Mouse (Mus musculus) myocyte (in vitro differentiated cells): Measurements from ENCODE around the gene Haghl.

Experiments used
- CEBPB ChIP-seq: IDR thresholded peaks from 2 replicates; pipeline ENCODE4 v1.6.1; 2011; ENCODE audit warnings: mild to moderate bottlenecking, moderate library complexity; ENCODE audit not compliant: poor library complexity, insufficient read depth, severe bottlenecking
- E2F4 ChIP-seq: IDR thresholded peaks from one replicate; pipeline ENCODE4 v1.6.1; 2011; ENCODE audit warnings: mild to moderate bottlenecking, control low read depth, moderate library complexity; ENCODE audit not compliant: insufficient read depth
- MAX ChIP-seq: IDR thresholded peaks from one replicate; pipeline ENCODE4 v1.6.1; 2011; ENCODE audit warnings: low read depth, mild to moderate bottlenecking, control low read depth
- MYOD1 ChIP-seq, 3 experiments: IDR thresholded peaks; one replicate each; pipeline ENCODE4 v1.6.1; 2011; ENCODE audit warnings: control low read depth in 2 of 3, low read depth in 2 of 3, mild to moderate bottlenecking in 2 of 3, moderate library complexity in 1 of 3; ENCODE audit not compliant: insufficient read length in 2 of 3, control insufficient read depth in 1 of 3
- MYOG ChIP-seq, 3 experiments: IDR thresholded peaks; one replicate each; pipeline ENCODE4 v1.6.1; 2011; ENCODE audit warnings: control low read depth in 2 of 3, low read depth in 2 of 3, mild to moderate bottlenecking in 2 of 3; ENCODE audit not compliant: insufficient read length in 2 of 3, control insufficient read depth in 1 of 3, insufficient read depth in 1 of 3
- POLR2A ChIP-seq: IDR thresholded peaks from one replicate; pipeline ENCODE4 v1.6.1; 2011; ENCODE audit warnings: low read depth, mild to moderate bottlenecking, control low read depth, moderate library complexity; ENCODE audit not compliant: insufficient read length
- POLR2AphosphoS2 ChIP-seq: IDR thresholded peaks from one replicate; pipeline ENCODE4 v1.6.1; 2011; ENCODE audit warnings: low read depth, control low read depth; ENCODE audit not compliant: insufficient read length
- REST ChIP-seq: IDR thresholded peaks from one replicate; pipeline ENCODE4 v1.6.1; 2011; ENCODE audit warnings: mild to moderate bottlenecking, control low read depth, moderate library complexity; ENCODE audit not compliant: insufficient read depth, insufficient read length
- SRF ChIP-seq: IDR thresholded peaks from one replicate; pipeline ENCODE4 v1.6.1; 2011; ENCODE audit warnings: low read depth; ENCODE audit not compliant: control insufficient read depth, insufficient read length
- TCF12 ChIP-seq: IDR thresholded peaks from one replicate; pipeline ENCODE4 v1.6.1; 2011; ENCODE audit warnings: mild to moderate bottlenecking, control low read depth; ENCODE audit not compliant: poor library complexity, insufficient read depth, severe bottlenecking
- USF1 ChIP-seq: IDR thresholded peaks from one replicate; pipeline ENCODE4 v1.6.1; 2011; ENCODE audit warnings: low read depth, mild to moderate bottlenecking, control low read depth, moderate library complexity

DNA sequence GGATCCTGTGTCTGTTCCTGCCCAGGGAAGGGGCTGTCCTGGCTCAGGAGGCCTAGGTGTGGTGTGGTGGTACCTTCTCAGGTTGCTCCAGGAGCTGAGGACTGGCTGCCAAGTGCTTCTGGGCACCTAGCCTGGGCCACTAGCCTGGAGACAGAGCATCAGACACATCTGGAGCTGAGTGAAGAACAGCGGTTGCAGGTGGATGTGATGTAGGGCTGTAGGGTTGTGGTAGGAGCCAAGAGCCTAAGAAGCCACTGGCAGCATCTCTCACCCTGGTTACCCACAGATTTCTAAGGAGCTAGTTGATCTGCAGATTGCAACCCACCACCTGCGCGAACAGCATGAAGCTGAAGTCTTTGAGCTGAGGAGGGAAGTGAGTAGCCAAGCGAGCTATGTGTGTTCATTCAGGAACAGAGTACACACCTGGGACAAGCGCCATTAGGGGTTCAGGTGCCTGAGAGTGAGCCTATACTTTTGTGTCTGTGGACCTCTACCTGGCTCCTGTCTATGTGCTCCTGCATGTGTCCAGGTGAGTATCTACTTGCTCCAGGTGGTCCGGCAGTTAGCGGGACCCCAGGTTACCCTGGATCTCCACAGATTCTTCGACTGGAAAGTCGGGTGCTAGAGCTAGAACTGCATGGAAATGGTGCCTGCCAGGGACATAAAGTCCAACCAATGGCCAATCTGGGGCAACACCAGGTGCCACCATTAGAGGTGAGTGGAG, 1.5 kb upstream of the Haghl start:
- TF ChIP-seq POLR2A (no peak), MAX (no peak), E2F4 (no peak), REST (no peak), CEBPB (no peak), SRF (no peak), POLR2AphosphoS2 (peak; percentile 58), TCF12 (no peak), USF1 (no peak), MYOG (IDR thresholded peaks at IDR 0.05; ENCODE audit: control insufficient read depth in 1 of 3, insufficient read depth in 1 of 3, insufficient read length in 2 of 3, low read depth in 2 of 3) (no peak), MYOD1 (IDR thresholded peaks at IDR 0.05; ENCODE audit: control insufficient read depth in 1 of 3, insufficient read length in 2 of 3, low read depth in 2 of 3) (no peak)
